Mouse (Mus musculus): Measurements from ENCODE around the gene 6330409D20Rik.

GRCm38 (mm10) chr2:32756674-32757055 lies 15.8 kb upstream of the 6330409D20Rik start:
- TF ChIP-seq CTCF (IDR thresholded peaks at IDR 0.05; ENCODE audit: control insufficient read depth, insufficient read depth, low read length), result no peak
- no peak for TF ChIP-seq POLR2A (IDR thresholded peaks at IDR 0.05; ENCODE audit: borderline replicate concordance, control insufficient read depth, low read depth, low read length)
